Mouse (Mus musculus): ENCODE data around the gene March10. TPM values are rescaled to one million over a fixed set of nuclear protein-coding genes. Genes with fewer than 3 reads are reported as not detected.

Gene March10
- polyA plus RNA-seq, 1 experiment from 2014 or later = not detected

- Histone ChIP-seq H3K36me3 (ENCODE audit: control insufficient read depth, insufficient read depth, low read length) (no peaks in the 10 kb centered on the region), H3K9me3 (ENCODE audit: control insufficient read depth, low read length) (no peaks in the 10 kb centered on the region), H3K9ac (ENCODE audit: low read length) (no peak overlapping the region), H3K27ac (ENCODE audit: low read depth, low read length) (peak overlapping the region; percentile 21; the same call in 1 of the 2 replicates), H3K27me3 (ENCODE audit: control insufficient read depth, insufficient read depth, low read length) (no peaks in the 10 kb centered on the region), H3K4me2 (ENCODE audit: low read depth) (no peak overlapping the region), H3K4me1 (ENCODE audit: control insufficient read depth, insufficient read depth, low read length) (peaks cover 25% of the 10 kb centered on the region), H3K4me3 (ENCODE audit: low read depth, low read length) (no peak overlapping the region)
- 53% methylated on average over 12 of the region's 12 CpGs for WGBS
- ATAC-seq (ENCODE audit: insufficient read depth, low FRiP score, low TSS enrichment) = no peak
- peak; percentile 33 for DNase-seq (ENCODE audit: low spot score)
Observed at GRCm38 (mm10) chr11:105312311-105312942, 144.1 kb downstream of the March10 start.

- no peaks in the 10 kb centered on the region for H3K27me3 ChIP-seq (ENCODE audit: control insufficient read depth, insufficient read depth, low read length)
- no peaks in the 10 kb centered on the region for H3K36me3 ChIP-seq (ENCODE audit: control insufficient read depth, insufficient read depth, low read length)
- H3K9me3 ChIP-seq (ENCODE audit: control insufficient read depth, low read length) = no peaks in the 10 kb centered on the region
- WGBS = 62% methylated on average over 24 of the region's 24 CpGs
- peaks cover 25% of the 10 kb centered on the region for H3K4me1 ChIP-seq (ENCODE audit: control insufficient read depth, insufficient read depth, low read length)
- no peak for DNase-seq (ENCODE audit: low spot score)
- no peak overlapping the region for H3K9ac ChIP-seq (ENCODE audit: low read length)
- no peak overlapping the region for H3K4me2 ChIP-seq (ENCODE audit: low read depth)
- no peak for ATAC-seq (ENCODE audit: insufficient read depth, low FRiP score, low TSS enrichment)
- H3K27ac ChIP-seq (ENCODE audit: low read depth, low read length) = 0 out of 2 replicates have a peak overlapping the region, but pooled peaks have one; percentile 9
- H3K4me3 ChIP-seq (ENCODE audit: low read depth, low read length) = no peak overlapping the region
Observed at GRCm38 (mm10) chr11:105311291-105311975, 145.1 kb downstream of the March10 start.

Other genes starting within 250 kb of the March10 start
- gene Mrc2, start 164.1 kb downstream of the March10 start, polyA plus RNA-seq (2014; fragmentation: Nextera tagmentation; extraction: Ambion mirVana) = 9.3 and 10.7 TPM in 2 replicates
- 19.6 and 25.0 TPM in 2 replicates for gene Tanc2, start 133.3 kb upstream of the March10 start, polyA plus RNA-seq (2014; fragmentation: Nextera tagmentation; extraction: Ambion mirVana)

Measured in neural tube, embryonic 11.5 days (tissue).